Mouse (Mus musculus) T-cell, adult 2 months (primary cell): Measurements from ENCODE around the gene Usp2.

ENCODE experiments used
- DNase-seq: peaks from one replicate; pipeline ENCODE4 v3.0.0; 2022; ENCODE audit warnings: low spot score

Usp2 gene

DNA sequence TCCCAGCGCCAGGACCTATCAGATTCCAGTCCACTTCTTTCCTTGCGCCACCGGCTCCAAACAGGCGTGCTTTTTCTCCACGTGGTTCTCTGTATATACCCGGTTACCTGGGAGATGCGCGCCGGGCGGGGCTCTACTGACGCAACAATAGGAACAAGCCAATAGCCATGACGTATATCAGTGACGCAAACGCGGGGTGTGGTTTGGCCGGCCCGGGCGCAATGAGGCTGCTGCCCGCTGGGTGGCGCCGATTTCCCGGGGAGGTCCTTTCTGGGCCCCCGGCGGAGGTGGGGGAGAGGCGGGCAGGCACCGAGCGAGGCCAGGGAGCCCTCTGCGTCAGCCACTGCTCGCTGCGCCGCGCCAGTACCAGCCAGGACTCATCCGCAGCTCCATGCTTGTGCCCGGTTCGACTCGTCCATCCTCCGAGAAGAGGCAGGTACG is at the start of gene Usp2:
Gene Usp2 (plus strand): TSS at position 237 of the 441 bp plus-strand sequence.
- DNase-seq = peak; percentile 100

GRCm38 (mm10) chr9:44017846-44018245 is 49.0 kb upstream of the Usp2 start:
- peak; percentile 70 for DNase-seq

GRCm38 (mm10) chr9:44020001-44020400 is 46.8 kb upstream of the Usp2 start:
- peak; percentile 55 for DNase-seq

DNA sequence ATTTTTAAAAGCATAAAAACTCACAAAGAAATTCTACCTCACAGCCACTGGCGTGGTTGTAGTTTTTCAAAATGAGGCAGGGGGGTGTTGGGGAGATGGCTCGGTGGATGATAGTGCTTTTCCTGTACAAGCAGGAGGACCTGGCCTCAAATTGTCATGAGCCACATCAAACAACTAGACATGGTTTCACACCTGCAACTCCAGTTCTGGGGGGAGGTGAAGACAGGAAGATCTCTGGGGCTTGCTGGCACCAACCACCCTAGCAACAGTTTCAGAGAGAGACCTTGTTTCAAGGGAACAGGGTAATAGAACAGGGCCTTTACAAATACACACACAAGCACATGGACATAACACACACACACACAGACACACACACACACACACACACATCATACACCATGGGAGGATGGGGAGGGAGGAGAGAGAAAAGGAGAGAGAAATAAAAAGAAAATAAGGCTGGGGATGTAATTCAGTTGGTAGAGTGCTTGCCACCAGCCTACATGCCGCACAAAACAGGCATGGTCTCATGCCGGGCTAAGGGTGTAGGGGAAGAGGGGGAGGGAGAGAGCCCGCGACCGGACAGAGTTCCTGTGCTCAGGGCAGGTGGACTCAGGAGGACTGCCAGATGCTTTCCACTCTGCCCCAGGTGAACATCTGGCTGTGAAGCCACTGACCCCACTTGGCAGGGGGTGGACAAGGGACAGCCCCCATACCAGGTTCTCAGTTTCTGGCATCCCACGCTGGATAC is 44.5 kb upstream of the Usp2 start:
- peak; percentile 81 for DNase-seq

DNA sequence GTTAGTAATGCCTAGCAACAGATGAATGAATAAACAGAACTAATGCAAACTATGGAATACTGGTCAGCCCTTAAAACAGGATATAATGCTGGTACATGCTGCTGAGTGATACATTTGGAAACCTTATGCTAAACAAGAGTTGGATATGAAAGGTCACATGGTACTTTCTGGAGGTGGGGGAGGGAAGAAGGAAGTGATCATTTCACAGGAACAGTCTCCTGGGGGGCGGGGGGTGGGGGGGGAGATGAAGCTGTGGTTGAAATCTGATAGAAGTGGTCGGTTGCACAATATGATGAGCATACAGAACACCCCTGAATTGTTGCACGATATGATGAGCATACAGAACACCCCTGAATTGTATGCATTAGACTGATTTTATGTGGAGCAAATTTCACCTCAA is 42.7 kb upstream of the Usp2 start:
- no peak for DNase-seq

DNA sequence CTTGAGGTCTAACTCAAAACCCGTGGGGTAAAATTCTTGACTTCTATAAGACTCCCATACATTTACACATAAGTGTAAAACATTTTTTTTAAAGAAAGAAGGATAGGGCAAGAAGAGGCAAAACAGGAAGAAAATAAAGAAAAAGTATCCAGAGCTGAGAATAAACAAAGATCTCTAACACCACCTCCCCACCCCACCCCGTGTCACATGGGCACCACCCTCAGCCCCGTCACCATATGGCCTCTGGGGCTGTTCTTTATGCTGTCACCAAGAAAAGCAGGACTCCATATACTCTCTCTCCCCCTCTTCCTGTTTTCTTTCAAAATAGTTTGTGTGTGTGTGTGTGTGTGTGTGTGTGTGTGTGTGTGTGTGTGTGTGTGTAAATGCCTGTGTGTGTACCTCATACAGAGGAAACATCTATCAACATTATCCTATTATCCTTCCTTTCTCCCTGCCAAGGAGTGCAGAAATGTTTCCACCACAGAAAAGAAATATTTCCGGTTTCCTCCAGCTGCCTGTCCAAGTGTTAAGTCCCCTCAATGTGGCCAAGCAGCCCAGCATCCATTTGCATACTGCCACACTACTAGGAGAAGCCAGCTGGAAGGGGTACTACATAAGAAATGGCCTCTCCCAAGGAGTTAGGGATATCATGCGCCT is 37.1 kb upstream of the Usp2 start:
- DNase-seq = peak; percentile 76

DNA sequence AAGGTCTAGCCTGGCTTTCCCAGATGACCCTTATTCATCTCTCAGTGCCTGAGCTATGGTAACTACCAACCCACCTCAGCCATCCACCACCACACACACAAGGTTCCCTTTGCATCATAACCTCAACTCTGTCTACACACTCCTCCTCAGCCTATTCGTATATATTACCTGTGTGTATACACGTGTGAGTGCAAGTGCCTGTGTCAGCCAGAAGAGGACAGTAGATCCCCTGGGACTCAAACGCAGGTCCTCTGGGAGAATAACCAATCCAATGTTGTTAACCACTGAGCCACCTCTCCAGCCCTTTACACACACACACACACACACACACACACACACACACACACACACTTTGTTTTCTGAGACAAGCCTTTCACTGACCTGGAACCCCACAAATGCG is 36.2 kb upstream of the Usp2 start:
- DNase-seq = no peak

GRCm38 (mm10) chr9:44031079-44031478 is 35.7 kb upstream of the Usp2 start:
- peak; percentile 82 for DNase-seq

- no peak for DNase-seq
Measured at GRCm38 (mm10) chr9:44031946-44032345, 34.9 kb upstream of the Usp2 start.

DNA sequence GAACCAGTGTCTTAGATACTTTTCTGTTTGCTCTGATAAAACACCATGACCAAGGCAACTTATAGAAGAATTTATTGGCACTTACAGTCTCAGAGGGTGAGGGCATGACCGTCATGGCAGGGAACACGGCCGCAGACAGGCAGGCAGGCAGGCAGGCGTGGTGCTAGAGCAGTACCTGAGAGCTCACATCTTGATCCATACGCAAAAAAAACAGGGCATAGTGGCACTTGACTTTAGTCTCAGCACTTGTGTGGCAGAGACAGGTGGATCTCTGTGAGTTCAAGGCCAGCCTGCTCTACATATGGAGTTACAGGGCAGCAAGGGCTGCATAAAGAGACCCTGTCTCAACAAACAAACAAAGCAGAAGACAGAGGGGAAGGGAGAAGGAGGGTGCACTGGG is 33.5 kb upstream of the Usp2 start:
- no peak for DNase-seq

DNA sequence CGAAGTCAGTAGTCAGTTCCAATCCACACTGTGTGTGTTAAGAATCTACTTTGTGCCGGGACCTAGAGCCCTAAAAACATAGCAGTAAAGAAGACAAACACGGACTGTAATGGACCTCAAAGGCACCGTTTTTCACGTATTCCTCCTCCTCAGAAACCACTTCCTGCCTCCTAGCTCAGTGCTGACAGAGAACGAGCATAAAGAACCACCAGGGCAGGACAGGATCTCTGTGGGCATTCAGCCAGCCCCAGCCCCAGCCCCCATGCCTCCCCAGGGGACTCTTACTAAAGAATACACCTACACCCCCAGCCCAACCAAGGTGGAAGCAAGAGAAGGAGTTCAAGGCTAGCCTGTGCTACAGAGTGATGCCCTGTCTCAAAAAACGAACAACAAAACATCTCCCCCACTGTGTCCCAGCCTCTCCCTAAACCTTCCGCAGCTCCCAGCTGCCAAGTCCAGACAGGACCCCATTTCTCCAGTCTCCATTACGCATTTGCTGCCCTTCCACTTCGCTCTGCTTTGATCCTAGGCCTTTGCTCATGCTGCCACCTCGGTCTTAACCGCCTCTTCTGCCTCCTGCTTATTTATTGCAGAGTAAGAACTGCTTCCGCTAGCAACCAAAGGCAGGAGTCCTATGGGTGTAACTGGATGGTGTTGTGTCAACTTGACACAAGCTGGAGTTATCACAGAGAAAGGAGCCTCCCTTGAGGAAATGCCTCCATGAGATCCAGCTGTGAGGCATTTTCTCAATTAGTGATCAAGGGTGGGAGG is 32.7 kb upstream of the Usp2 start:
- peak; percentile 86 for DNase-seq

DNA sequence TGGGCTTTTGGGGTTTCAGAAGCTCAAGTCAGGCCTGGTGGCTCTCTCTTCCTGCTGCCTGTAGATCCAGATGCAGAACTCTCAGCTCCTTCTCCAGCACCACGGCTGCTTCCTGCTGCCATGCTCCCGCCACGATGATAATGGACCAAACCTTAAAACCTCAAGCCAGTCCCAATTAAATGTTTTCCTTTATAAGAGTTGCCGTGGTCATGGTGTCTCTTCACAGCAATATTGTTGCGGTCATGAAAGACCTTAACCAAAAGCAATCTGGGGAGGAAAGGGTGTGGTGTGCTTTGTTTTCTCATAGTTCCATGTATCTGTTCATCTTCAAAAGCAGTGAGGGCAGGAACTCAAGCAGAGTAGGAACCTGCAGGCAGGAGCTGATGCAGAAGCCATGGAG is 29.7 kb upstream of the Usp2 start:
- no peak for DNase-seq

GRCm38 (mm10) chr9:44041511-44042395 is 25.1 kb upstream of the Usp2 start:
- no peak for DNase-seq

- no peak for DNase-seq
Measured at GRCm38 (mm10) chr9:44042396-44042680, 24.5 kb upstream of the Usp2 start.

DNA sequence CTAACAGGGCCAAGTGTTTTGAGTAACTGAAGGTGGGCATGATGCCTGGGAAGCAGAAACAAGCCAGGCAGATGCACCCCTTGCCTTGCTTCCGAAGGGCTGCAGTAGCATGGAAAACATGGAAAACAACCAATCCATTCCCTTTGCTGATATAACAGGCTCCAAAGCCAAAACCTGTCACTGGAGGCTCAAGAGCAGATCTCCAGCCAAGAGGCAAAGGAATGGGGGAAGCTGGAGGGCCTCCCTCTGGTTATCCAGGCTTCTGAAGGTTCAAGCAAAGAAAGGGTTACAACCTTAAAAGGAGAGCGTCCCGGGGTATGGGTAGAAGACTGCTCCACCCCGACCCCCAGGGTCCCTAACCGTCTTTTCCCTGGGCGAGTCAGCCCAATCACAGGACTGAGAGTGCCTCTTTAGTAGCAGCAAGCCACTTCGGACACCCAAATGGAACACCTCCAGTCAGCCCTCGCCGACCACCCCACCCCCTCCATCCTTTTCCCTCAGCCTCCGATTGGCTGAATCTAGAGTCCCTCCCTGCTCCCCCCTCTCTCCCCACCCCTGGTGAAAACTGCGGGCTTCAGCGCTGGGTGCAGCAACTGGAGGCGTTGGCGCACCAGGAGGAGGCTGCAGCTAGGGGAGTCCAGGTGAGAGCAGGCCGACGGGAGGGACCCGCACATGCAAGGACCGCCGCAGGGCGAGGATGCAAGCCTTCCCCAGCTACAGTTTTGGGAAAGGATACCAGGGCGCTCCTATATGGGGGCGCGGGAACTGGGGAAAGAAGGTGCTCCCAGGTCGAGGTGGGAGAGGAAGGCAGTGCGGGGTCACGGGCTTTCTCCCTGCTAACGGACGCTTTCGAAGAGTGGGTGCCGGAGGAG is 23.7 kb upstream of the Usp2 start, which contains the start of gene Thy1:
Gene Thy1 (plus strand): TSS at position 549 of the 872 bp plus-strand sequence.
- peak; percentile 44 for DNase-seq

GRCm38 (mm10) chr9:44043708-44044425 is 23.0 kb upstream of the Usp2 start:
- DNase-seq = peak; percentile 56

GRCm38 (mm10) chr9:44044426-44045157 is 22.2 kb upstream of the Usp2 start:
- peak; percentile 63 for DNase-seq

GRCm38 (mm10) chr9:44045158-44045883 is 21.5 kb upstream of the Usp2 start:
- no peak for DNase-seq

DNA sequence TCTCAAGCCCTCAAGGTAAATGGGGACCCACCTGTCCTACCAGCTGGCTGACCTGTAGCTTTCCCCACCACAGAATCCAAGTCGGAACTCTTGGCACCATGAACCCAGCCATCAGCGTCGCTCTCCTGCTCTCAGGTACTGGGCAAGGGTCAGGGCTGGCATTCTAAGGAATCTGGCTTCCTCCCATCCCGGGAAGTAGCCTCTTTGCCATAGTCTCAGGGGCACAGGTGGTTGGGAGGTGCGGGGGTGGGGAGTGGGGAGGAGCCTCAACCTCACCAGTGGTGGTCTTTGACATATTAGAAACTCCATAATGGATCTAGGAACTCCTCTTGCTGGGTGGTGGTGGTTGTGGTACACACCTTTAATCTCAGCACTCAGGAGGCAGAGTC is 20.9 kb upstream of the Usp2 start:
- DNase-seq = no peak
